Mouse (Mus musculus) intestine, postnatal 0 days (tissue): ENCODE measurements at regions not wholly inside any gene's neighbourhood (a gene's known extent, or its start where the extent isn't known, plus 50 kb on each side); places are given as distances from the start of the nearest gene placed in this dataset.

Experiments
- ATAC-seq: fragments of 200-750 bp; cut with Nextera tagmentation; 2 replicates; pipeline ENCODE4 v1.8.0; 2017; ENCODE audit warnings: mild to moderate bottlenecking, moderate TSS enrichment, moderate library complexity
- H3K27ac ChIP-seq: fragments of 300-500 bp; sonication (generic); 2 replicates; pipeline ENCODE4 v1.5.1; 2014; ENCODE audit warnings: mild to moderate bottlenecking, low read depth, low read length, moderate library complexity
- H3K27me3 ChIP-seq: fragments of 300-500 bp; sonication (generic); replicated peaks from 2 replicates; pipeline ENCODE4 v1.6.1; 2014; ENCODE audit warnings: low read length, mixed read lengths; ENCODE audit not compliant: control insufficient read depth, insufficient read depth
- H3K36me3 ChIP-seq: fragments of 300-500 bp; sonication (generic); 2 replicates; pipeline ENCODE4 v1.6.1; 2014; ENCODE audit warnings: mild to moderate bottlenecking, moderate library complexity; ENCODE audit not compliant: control insufficient read depth, insufficient read depth
- H3K4me1 ChIP-seq: fragments of 300-500 bp; sonication (generic); replicated peaks from 2 replicates; pipeline ENCODE4 v1.6.1; 2014; ENCODE audit warnings: antibody characterized with exemption, low read length, mixed read lengths; ENCODE audit not compliant: control insufficient read depth, insufficient read depth
- H3K4me2 ChIP-seq: fragments of 300-500 bp; sonication (generic); replicated peaks from 2 replicates; pipeline ENCODE4 v1.6.1; 2014; ENCODE audit warnings: low read depth, mild to moderate bottlenecking, moderate library complexity
- H3K4me3 ChIP-seq: fragments of 300-500 bp; sonication (generic); 2 replicates; pipeline ENCODE4 v1.5.1; 2014; ENCODE audit warnings: low read depth, low read length
- H3K9ac ChIP-seq: fragments of 300-500 bp; sonication (generic); 2 replicates; pipeline ENCODE4 v1.6.1; 2014; ENCODE audit warnings: mild to moderate bottlenecking, low read depth, low read length
- H3K9me3 ChIP-seq: fragments of 300-500 bp; sonication (generic); 2 replicates; pipeline ENCODE4 v1.6.1; 2016; ENCODE audit warnings: mixed run types; ENCODE audit not compliant: control insufficient read depth
- CTCF ChIP-seq: sonication (generic); IDR thresholded peaks from 2 replicates; pipeline ENCODE4 v1.5.1; 2016; ENCODE audit warnings: low read depth, mild to moderate bottlenecking, control low read depth, antibody characterized with exemption, moderate library complexity
- WGBS: fragments of 180-500 bp; shearing (Covaris S2); extraction: QIAGEN DNeasy Blood & Tissue Kit; methylation state at CpG from one replicate; pipeline ENCODE4 v1.1.7; 2014; 5-methylcytosine and 5-hydroxymethylcytosine counted together

- H3K9me3 ChIP-seq: no peaks in the 10 kb centered on the region
- no peaks in the 10 kb centered on the region for H3K27me3 ChIP-seq
- no peak overlapping the region for H3K4me3 ChIP-seq
- no peak overlapping the region for H3K27ac ChIP-seq
- TF ChIP-seq CTCF: no peak
- no peaks in the 10 kb centered on the region for H3K4me1 ChIP-seq
- no peaks in the 10 kb centered on the region for H3K36me3 ChIP-seq
- no peak overlapping the region for H3K9ac ChIP-seq
- no peak overlapping the region for H3K4me2 ChIP-seq
- ATAC-seq: no peak
- WGBS: 82% methylated on average over 6 of the region's 6 CpGs
These were observed 583.1 kb upstream of the Tbl1xr1 start for GRCm38 (mm10) chr3:21493384-21493783.

DNA sequence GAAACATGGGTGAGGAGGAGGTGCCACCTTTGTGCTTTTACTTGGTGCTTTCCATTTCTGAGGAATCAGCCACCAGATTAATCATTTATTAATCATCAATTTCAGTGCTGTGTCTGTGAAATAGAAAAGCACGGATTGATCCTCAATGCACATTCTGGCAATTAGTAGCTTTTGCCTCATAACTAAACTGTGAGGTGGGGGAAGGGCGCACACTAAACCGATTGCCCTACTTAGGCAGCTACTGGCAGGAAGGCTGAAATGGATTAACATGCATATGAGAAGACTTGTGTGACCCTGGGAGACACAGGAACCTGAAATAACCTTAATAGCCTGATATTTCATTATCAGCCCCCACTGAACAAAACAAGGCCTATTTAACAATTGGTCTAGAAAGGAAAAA, 581.5 kb upstream of the Tbl1xr1 start:
- H3K9me3 ChIP-seq: no peaks in the 10 kb centered on the region
- WGBS: 75% methylated on average over 3 of the region's 3 CpGs

DNA sequence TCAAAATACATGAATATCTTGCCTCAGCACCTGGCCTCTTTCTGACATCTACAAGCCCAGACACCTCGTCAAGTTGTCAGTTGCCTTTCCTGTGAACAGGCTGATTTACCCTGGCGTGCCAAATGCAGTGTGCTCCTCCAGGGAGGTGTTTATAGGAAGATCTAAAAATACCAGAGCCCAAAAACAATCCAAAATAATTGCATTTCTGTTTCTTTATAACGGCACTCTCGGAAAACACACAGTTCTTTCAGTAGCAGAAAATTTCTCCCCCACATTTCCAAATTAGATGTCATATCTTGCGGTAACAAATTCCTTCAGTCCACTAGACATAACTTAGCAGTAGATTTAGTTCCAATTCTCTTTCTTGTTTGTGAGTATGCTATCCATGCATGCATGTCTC, 580.8 kb upstream of the Tbl1xr1 start:
- Histone ChIP-seq H3K4me1 (no peaks in the 10 kb centered on the region), H3K4me3 (no peak overlapping the region), H3K36me3 (no peaks in the 10 kb centered on the region), H3K4me2 (no peak overlapping the region), H3K9me3 (no peaks in the 10 kb centered on the region), H3K27me3 (no peaks in the 10 kb centered on the region), H3K9ac (no peak overlapping the region), H3K27ac (no peak overlapping the region)
- no peak for ATAC-seq
- no peak for TF ChIP-seq CTCF
- WGBS: 73% methylated on average over 5 of the region's 5 CpGs

More for the DNA sequence above, 581.5 kb upstream of the Tbl1xr1 start:
- TF ChIP-seq CTCF: no peak
- H3K9ac ChIP-seq: no peak overlapping the region
- no peak overlapping the region for H3K27ac ChIP-seq
- H3K4me3 ChIP-seq: no peak overlapping the region
- no peak for ATAC-seq
- no peak overlapping the region for H3K4me2 ChIP-seq
- no peaks in the 10 kb centered on the region for H3K36me3 ChIP-seq
- H3K27me3 ChIP-seq: no peaks in the 10 kb centered on the region
- no peaks in the 10 kb centered on the region for H3K4me1 ChIP-seq

DNA sequence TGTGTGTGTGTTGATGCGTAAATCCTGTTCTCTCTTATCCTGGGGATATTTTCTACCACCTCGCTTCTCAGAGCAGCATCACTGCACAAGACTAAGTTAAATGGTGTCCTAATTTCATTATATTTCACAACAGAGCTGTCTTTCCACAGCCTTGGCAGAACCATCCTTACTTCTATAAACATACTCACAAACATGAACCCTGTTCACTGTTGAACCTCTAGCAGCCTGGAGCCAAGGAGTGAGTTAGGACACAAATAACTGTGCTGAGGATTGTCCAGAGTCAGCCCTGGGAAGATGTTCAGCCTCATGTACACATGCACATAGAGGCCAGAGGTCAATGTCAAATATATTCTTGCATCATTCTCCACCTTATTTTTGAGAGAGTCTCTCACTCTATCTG, 580.3 kb upstream of the Tbl1xr1 start:
- H3K27ac ChIP-seq: no peak overlapping the region
- WGBS: 84% methylated on average over 2 of the region's 2 CpGs
- no peak overlapping the region for H3K4me2 ChIP-seq
- no peak for ATAC-seq
- no peak for TF ChIP-seq CTCF
- H3K9ac ChIP-seq: no peak overlapping the region
- H3K4me1 ChIP-seq: no peaks in the 10 kb centered on the region
- no peak overlapping the region for H3K4me3 ChIP-seq
- H3K9me3 ChIP-seq: no peaks in the 10 kb centered on the region
- no peaks in the 10 kb centered on the region for H3K36me3 ChIP-seq
- H3K27me3 ChIP-seq: no peaks in the 10 kb centered on the region

DNA sequence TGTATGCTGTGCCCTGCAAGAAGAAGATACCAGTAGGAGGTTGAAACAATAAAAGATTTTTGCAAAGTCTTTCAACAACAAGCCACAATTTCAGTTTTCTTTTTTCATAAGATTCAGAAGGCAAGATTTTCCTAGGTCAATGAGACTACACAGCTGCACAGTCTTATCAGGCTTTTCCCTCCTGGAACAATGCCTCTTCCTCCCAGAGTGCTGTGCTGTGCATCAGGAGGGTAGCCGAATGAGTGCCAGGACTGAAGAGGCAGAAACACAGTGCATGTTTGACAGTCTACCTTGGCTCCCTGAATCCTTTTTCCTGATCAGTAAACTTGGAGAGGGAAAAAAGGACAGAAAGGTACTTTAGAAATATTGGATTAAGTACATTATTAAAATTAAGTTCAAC, 579.4 kb upstream of the Tbl1xr1 start:
- WGBS: 48% methylated on average over 1 of the region's 1 CpGs

DNA sequence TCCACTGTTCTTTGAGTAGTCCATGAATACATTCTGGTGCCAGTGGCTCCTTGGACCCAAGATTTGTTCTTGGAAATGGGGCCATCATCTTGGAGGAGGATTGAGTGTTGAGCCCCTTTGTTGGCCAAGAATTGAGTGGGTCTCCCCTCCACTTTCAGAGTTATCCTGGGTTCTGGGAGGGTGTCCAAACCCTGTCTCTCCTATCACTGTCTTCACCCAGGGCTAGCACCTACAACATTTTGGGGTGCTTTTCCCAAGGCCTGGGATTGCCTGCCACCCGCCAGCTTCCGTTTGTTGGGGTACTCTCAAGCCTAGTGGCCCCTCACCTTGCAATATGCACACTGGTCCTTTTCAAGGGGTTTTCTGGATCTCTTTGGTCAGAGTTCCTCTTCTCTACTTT, 568.8 kb upstream of the Tbl1xr1 start:
- H3K9me3 ChIP-seq: peaks cover 18% of the 10 kb centered on the region
- WGBS: 100% methylated on average over 2 of the region's 2 CpGs
- no peak for ATAC-seq

More for the DNA sequence above, 579.4 kb upstream of the Tbl1xr1 start:
- H3K27me3 ChIP-seq: no peaks in the 10 kb centered on the region
- no peak overlapping the region for H3K4me3 ChIP-seq
- no peak for TF ChIP-seq CTCF
- no peaks in the 10 kb centered on the region for H3K9me3 ChIP-seq
- no peak for ATAC-seq
- no peak overlapping the region for H3K4me2 ChIP-seq
- no peak overlapping the region for H3K27ac ChIP-seq
- no peaks in the 10 kb centered on the region for H3K4me1 ChIP-seq
- no peak overlapping the region for H3K9ac ChIP-seq
- H3K36me3 ChIP-seq: no peaks in the 10 kb centered on the region

GRCm38 (mm10) chr3:21512081-21512480, 564.4 kb upstream of the Tbl1xr1 start:
- Histone ChIP-seq H3K4me3 (no peak overlapping the region), H3K36me3 (no peaks in the 10 kb centered on the region), H3K9ac (no peak overlapping the region), H3K4me2 (no peak overlapping the region), H3K9me3 (peaks cover 18% of the 10 kb centered on the region), H3K27me3 (no peaks in the 10 kb centered on the region), H3K4me1 (no peaks in the 10 kb centered on the region), H3K27ac (no peak overlapping the region)
- TF ChIP-seq CTCF: no peak
- no peak for ATAC-seq
- 72% methylated on average over 4 of the region's 4 CpGs for WGBS

More for the DNA sequence above, 568.8 kb upstream of the Tbl1xr1 start:
- Histone ChIP-seq H3K4me1 (no peaks in the 10 kb centered on the region), H3K4me2 (no peak overlapping the region), H3K27ac (no peak overlapping the region), H3K9ac (no peak overlapping the region), H3K27me3 (no peaks in the 10 kb centered on the region), H3K36me3 (no peaks in the 10 kb centered on the region), H3K4me3 (no peak overlapping the region)
- TF ChIP-seq CTCF: no peak
